Comparison of ENCODE assay signal across 13 mouse cellular contexts in genomic region chr14:9337107-9337506, GRCm38 (mm10).
DNase-seq lines count a peak whose midpoint lies in the region; ATAC-seq lines count a peak whose summit lies in the region.
"Had no signal": no experiment of that assay in that cellular context is flagged by ENCODE, and none has a peak within 500 bp of the region (broad histone marks: within the 10 kb centered on the region; RNA-seq: fewer than 3 reads in every experiment).

No protein-coding gene starts in this region.

- DNase-seq in frontal cortex, postnatal 10 days (ENCODE audit: low spot score in 2 of 2), result no peak
- DNase-seq in lung, postnatal 36 days, result peak; percentile 2
- no peak for DNase-seq in lung, postnatal 14 days
- peak; percentile 31 for DNase-seq in brain, adult 2 months (ENCODE audit: low read depth, low spot score)
- peak; percentile 2 to 21 for DNase-seq in kidney, postnatal 36 days
- no peak for DNase-seq in c-Kit-positive CD71-positive TER-119-positive erythroid progenitor cells, embryonic 14.5 days (ENCODE audit: low spot score)
- no peak for DNase-seq in thymus, postnatal 4 days
- DNase-seq: cerebellum, adult 18-20 months; liver; retina, postnatal 1 day; thymus, postnatal 36 days had no signal

- ATAC-seq in frontal cortex, adult (ENCODE audit: low TSS enrichment), result peak; percentile 38; the same call in 1 of the 2 replicates
- ATAC-seq: intestine, embryonic 16.5 days had no signal

Comparison
In these comparisons a context has a peak if more than half of its experiments do, and no peak if none do; other contexts are left out.
1. DNase-seq: peak in lung, postnatal 36 days (single experiment), brain, adult 2 months (single experiment) and kidney, postnatal 36 days (2 of 2); none in frontal cortex, postnatal 10 days (0 of 2), lung, postnatal 14 days (single experiment), c-Kit-positive CD71-positive TER-119-positive erythroid progenitor cells, embryonic 14.5 days (single experiment) and thymus, postnatal 4 days (single experiment).